Mouse (Mus musculus) heart, adult 18-20 months (tissue): ENCODE measurements around the gene Olfr972. TPM values are rescaled to one million over a fixed set of nuclear protein-coding genes. Genes with fewer than 3 reads are reported as not detected.
"Not testable (repeated sequence)": the region's sequence is repeated elsewhere in the genome, so short reads cannot be mapped to it uniquely, and the experiment has no call there.

Experiments used
- DNase-seq, 2 experiments: peaks; one replicate each; pipeline ENCODE4 v3.0.0; 2021 to 2022; ENCODE audit warnings: mixed read lengths in 1 of 2
- long read RNA-seq, 2 experiments: library from polyadenylated mRNA; stranded (forward); transcript quantifications; one replicate each; pipeline ENCODE4 v2.0.0; 2021
- total RNA-seq, 2 experiments: library from RNA; stranded (reverse); gene quantifications; 2 replicates each; pipeline ENCODE4 v1.2.3; 2021

The Olfr972 gene
- total RNA-seq, result not detected
- long read RNA-seq, experiment 1, result 0 reads
- long read RNA-seq, experiment 2, result 0 reads

DNA sequence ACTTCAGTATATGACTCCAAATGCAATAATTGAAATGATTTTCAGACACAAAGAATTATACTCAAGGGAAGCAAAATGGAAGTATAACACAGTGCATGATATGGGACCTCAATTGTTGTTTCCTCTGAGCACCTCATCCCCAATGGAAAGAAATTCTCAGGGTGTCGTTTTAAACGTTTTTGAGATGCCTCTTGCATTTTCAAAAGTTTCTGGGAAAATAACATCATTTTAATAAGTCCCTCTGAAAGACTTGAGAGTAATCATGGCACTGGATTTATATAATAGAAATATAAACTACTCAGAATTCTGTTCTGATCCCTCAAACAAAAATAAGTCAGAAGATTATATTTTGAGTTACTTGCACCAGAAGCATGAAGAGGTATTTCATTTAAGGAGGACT is at the start of gene Olfr972:
Olfr972 (plus strand) TSS at position 301 of the 400 bp plus-strand sequence.
- DNase-seq, result no peak

DNA sequence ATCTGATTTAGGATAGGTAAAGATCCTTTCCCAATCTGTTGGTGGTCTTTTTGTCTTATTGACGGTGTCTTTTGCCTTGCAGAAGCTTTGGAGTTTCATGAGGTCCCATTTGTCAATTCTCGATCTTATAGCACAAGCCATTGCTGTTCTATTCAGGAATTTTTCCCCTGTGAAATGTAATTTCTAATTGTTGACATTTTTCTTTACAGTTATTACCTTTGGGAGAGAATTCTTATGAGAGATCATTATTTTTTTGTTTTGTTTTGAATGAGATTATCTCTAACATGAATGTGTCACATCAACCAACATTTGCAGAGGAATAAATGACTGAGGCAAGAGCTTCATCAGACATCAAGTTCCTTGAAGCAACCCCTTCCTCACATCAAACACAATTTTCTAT is 29.6 kb upstream of the Olfr972 start, which contains the start of gene Olfr971:
Olfr971 (plus strand) TSS at position 301 of the 400 bp plus-strand sequence.
- not testable (repeated sequence) for DNase-seq

DNA sequence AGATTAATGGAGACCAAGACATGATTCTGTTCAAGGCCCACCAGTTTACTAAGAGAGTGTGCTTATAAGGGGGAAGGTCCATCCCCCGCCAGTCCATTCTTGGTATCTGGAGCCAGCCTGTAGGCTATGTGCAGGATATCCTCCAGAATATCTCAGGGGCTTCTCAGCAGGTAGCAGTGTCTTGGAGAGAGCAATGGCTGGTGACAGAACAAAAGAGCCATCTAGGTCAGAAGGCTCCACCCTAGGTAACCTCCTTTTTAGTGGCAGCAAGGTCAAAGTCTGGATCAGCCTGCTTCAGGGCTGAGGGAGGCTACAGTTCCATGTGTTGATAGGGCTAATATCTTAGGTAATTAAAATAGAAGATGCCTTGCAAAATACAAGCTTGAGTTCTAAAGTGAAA is 5.8 kb downstream of the Olfr972 start:
- DNase-seq, result not testable (repeated sequence)

DNA sequence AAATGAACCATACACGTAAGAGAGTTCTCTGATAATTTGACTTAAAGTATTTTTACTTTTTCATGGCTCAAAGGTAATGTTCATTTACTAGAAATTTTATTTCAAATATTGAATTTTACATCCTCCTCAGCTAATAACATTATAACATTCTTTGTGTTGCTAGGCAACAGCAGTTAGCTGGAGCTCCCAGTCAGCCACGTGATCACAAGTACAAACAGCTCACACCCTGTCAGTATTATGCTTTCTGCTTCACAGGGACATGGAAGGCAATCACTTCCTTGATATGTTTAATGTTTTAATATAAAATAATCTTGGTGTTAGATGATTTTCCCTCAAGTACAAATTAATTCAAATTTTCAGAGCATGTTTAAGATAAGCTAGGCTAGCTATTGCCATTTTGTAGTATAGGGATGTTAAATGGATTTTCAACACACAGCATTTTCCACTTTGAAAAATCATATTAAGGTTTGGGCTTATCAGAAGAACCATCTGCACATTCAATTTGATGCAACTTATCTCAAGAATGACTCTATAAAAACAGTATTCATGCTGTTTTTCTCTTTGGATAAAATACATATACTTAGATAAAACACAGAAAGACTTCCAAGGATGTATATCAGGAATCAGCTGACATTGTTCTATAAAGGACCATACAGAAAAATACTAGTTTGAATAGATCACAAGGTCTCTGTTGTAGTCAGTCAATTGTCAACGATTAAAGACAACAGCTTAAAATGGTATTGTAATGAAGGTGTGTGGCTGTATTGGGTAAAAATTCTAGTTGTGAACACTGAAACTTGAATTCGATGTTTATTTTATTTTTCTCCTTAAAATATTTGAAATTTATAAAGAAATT is 11.5 kb downstream of the Olfr972 start:
- DNase-seq, result not testable (repeated sequence)

DNA sequence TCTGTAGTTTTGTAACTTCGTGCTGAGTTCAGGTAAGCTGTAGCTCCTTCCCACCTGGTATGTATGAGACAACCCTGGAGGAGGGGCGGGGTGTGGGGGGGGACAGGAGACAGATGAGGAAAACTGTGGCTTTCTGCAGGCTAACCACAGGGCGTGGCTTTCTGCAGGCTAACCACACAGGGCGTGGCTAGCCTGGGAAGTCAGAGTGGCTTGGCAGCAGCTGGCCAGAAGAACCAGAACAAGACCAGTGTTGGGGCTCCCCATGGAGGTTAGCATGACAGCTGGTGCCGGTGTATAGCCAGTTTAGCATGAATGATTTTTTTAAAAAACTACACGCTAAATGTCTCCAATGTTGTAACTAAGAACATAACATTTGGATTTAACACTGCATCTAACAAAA is 38.9 kb downstream of the Olfr972 start:
- DNase-seq, result no peak

DNA sequence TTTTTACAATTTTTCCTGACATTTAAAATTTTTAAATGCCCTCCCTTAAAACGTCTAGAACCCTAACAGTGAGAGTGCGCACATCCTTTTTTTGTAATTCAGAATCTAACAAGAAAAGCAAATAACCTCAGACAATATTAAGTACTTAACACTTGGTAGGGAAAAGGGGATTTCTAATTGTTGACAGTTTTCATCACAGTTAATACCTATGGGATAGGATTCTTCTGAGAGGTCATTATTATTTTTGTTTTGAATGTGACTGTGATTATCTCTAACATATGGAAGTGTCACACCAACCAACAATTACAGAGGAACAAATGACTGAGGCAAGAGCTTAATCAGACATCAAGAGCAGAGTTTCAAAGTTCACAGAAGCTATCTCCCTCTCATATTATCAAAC is 40.8 kb downstream of the Olfr972 start, which contains the start of gene Olfr229:
Olfr229 (plus strand) TSS at position 301 of the 400 bp plus-strand sequence.
- DNase-seq, result no peak

DNA sequence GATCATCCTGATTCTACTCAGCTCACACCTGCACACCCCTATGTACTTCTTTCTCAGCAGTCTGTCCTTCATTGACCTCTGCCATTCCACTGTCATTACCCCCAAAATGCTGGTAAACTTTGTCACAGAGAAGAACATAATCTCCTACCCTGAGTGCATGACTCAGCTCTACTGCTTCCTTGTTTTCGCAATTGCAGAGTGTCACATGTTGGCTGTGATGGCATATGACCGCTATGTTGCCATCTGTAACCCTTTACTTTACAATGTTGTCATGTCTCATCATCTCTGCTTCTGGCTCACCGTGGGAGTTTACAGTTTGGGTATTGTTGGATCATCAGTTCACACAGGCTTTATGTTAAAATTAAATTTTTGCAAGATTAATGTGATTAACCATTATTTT is 43.7 kb downstream of the Olfr972 start:
- no peak for DNase-seq

Other genes starting within 250 kb of the Olfr972 start
- gene Olfr960, start 245.0 kb upstream of the Olfr972 start, total RNA-seq, result not detected
- not detected for gene Olfr961, start 221.3 kb upstream of the Olfr972 start, total RNA-seq
- gene Olfr963, start 199.2 kb upstream of the Olfr972 start, total RNA-seq, result not detected
- not detected for gene Olfr149, start 159.3 kb upstream of the Olfr972 start, total RNA-seq
- not detected for gene Olfr965, start 155.1 kb upstream of the Olfr972 start, total RNA-seq
- gene Olfr150, start 135.4 kb upstream of the Olfr972 start, total RNA-seq, result not detected
- not detected for gene Olfr967, start 120.2 kb upstream of the Olfr972 start, total RNA-seq
- gene Olfr968, start 83.2 kb upstream of the Olfr972 start, total RNA-seq, result not detected
- gene Olfr969, start 75.5 kb upstream of the Olfr972 start, total RNA-seq, result not detected
- gene Olfr970, start 57.6 kb upstream of the Olfr972 start, total RNA-seq, result not detected
- gene Olfr971, start 29.5 kb upstream of the Olfr972 start, total RNA-seq, result not detected
- gene Olfr229, start 40.9 kb downstream of the Olfr972 start, total RNA-seq, result not detected
- gene Olfr974, start 71.1 kb downstream of the Olfr972 start, total RNA-seq, result not detected
- not detected for gene Olfr975, start 85.6 kb downstream of the Olfr972 start, total RNA-seq
- gene Olfr976, start 94.7 kb downstream of the Olfr972 start, total RNA-seq, result not detected
- gene Olfr978, start 125.7 kb downstream of the Olfr972 start, total RNA-seq, result not detected
- gene Olfr979, start 137.0 kb downstream of the Olfr972 start, total RNA-seq, result not detected
- gene Olfr980, start 143.2 kb downstream of the Olfr972 start, total RNA-seq, result not detected
- gene Olfr981, start 155.0 kb downstream of the Olfr972 start, total RNA-seq, result not detected
- gene Olfr982, start 207.4 kb downstream of the Olfr972 start, total RNA-seq, result not detected
- gene Olfr983, start 227.2 kb downstream of the Olfr972 start, total RNA-seq, result not detected
- gene Olfr984, start 247.8 kb downstream of the Olfr972 start, total RNA-seq, result not detected